Mouse (Mus musculus): Measurements from ENCODE around the gene Gna12.

The Gna12 gene

DNA sequence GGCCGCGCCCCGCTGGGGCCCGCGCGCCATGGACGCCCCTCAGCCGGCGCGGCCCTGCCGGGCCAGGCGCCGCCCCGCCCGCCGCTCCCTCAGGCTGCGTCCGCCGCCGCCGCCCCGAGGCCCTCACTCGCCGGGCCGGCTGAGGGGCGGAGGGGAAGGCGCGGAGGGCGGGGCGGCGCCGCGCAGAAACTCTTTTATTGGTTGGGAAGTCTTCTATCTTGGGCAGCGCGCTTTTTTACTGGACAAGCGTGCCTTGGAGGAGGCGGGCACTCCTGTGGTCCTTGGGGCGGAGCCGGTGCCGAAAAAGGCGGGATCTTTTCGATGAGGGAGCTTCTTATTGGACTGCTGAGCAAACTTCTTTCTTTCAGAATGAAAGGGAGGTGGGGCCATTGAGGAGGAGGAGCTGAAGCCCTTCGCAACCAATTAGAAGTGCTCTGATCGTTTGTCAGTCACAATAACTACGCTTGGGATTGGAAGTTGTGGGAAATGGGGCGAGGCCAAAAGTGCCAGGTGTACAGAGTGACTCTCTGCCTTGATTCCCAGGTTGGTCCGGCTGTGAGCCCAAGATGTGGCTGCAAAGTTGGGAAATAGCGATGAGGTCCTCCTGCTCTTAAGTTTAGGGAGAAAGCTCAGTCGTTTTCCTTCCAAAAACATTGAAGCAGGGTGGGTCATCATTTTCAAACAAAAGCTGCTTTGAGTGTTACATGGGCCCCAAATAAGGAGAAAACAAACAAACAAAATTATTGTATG is at the start of gene Gna12:
Gene Gna12, minus strand, starts transcription at position 118 of the 750 bp plus-strand sequence.
- DNase-seq (ENCODE audit: low read depth in 2 of 2, low spot score in 2 of 2) = peak; percentile 95 to 98

DNA sequence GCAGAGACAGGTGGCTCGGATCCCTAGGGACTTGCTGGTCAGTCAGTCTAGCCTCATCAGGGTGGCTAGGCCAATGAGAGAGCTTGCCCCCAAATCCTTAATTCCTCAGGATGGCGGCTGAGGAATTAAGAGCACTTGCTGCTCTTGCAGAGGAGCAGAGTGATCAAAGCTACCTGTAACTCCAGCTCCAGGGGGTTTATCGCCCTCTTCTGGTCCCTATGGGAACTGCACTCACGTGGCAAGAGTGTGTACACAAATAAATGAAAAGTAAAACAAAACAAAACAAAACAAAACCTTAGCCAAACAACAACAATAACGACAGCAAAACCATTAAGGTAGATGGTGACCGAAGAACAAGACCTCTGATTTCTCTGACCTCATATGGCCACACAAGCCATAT is 48.4 kb upstream of the Gna12 start:
- peak in 1 of 2 experiments; percentile 51 for DNase-seq (ENCODE audit: low read depth in 2 of 2, low spot score in 2 of 2)

DNA sequence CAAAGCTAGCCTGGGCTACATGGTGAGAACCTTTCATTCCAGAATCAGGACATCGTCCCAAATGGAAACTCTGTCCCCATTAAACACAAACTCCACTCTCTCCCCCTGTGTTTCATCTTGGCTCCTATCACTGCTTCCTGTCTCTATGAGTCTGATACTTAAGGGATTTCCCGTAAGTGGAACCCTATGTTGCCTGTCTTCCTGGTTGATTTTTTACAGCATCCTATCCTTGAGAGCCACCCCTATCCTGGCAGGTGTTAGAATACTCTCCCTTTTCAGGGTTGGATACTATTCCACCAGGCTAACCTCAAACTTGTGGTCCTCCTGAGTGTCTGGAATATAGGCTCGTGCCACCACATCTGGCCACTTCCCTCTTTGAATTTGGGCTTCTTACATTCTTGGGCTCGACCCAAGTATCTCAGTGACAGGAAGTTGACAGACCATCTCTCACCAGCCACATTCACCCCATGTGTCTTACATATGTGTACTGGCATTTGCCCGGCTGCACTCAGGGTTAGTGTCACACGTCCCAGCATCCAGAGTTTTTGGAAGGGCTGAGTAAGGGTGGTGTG is 43.6 kb upstream of the Gna12 start:
- no peak for DNase-seq (ENCODE audit: low read depth in 2 of 2, low spot score in 2 of 2)

DNA sequence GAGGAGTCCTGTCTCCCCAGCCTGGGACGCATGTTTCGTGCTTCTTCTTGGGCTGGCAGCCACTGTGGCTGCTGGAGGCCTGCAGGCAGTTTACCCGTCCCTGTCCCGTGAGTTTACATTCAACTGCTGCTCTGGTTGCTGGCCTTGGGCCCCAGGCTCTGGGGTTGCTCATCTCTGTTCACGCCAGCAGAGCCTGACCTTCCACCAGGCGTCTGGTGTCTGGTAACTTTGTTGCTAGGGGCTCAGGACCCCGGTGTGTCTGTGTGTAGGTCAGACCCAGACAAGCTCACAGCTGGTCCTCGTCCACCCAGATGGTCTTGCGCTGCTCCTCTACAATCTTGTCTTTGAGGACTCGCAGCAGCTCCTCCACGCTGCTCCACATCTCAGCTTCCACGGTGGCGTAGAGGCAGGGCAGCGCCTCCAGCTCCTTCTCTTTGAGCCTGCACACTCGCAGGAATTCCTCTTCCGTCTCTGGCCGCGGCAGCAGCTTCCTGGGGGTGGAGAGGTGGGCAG is 42.9 kb upstream of the Gna12 start:
- DNase-seq (ENCODE audit: low read depth in 2 of 2, low spot score in 2 of 2) = peak in 1 of 2 experiments; percentile 34

DNA sequence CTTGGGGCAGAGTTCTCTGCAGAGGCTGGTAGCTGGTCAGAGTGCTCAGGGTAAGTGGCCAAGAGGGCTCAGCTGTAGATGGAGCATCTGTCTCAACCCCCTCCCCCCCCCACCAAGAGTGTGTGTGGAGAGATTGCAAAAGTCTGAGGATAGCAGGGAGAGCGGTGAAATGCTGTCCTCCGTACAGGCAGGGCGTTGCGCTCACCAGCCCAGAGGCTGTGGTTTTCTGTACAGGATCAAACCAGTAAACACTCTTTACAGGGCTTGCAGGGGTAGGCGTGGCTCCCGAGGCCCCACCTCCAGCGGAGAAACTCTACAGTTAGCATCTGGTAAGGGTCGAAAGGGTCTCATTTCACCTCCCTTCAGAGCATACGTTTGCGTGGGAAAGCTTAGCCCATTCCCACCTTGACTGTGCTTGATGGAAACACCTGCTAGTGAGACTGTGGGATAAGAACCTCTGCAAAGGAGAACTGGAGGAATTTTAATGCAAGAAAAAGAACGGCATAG is 42.4 kb upstream of the Gna12 start:
- DNase-seq (ENCODE audit: low read depth in 2 of 2, low spot score in 2 of 2) = peak; percentile 42 to 66

DNA sequence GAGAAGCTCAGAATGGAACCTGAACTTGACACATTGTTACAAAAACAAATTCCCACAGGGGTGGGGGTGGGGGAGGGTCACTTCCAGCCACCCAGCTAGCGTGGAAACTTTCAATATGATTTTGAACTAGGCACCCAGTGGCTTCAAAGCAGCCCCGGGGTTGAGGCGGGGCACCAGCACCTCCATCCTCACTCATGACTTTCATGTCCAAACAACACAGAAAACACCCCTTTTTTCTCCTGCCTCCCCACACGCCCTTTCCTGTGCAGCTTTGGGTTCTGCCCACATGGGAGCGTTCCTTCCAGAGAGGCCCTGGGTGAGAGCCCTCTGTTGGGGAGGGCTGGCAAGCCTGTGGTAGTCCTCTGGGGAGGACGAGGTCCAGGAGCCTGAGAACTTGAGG is 41.0 kb upstream of the Gna12 start:
- peak; percentile 62 to 69 for DNase-seq (ENCODE audit: low read depth in 2 of 2, low spot score in 2 of 2)

DNA sequence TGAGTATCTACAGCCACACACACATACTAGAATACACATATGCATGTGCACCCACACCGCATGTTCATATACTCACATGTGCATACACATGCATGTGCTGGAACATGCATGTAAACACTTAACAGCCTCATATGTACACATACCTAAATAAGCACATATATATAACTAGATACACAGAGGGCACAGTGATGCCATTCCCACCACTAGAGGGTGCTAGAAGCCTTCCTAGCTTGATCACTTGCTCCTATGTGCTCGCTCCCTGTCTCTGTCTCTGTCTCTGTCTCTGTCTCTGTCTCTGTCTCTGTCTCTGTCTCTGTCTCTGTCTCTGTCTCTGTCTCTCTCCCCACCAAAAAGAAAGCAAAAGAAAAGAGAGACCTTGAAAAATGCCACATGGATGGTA is 38.8 kb upstream of the Gna12 start:
- peak; percentile 56 to 69 for DNase-seq (ENCODE audit: low read depth in 2 of 2, low spot score in 2 of 2)

DNA sequence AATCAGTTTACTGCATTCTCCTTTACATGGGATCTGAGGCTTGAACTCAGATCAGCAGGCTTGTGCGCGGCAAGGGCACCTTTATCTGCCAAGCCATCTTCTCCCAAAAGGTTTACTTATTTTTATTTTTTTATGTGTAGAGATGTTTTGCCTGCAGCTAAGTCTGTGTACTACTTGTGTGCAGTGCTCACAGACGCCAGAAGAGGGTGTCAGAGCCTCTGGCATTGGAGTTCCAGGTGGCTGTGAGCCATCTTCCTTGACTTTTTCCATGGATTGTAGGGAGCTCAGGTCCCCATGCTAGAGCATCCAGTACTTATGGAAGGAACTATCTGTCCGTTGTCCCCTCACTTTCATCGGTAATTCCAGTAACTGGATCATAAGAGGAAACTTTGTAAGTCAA is 29.5 kb upstream of the Gna12 start:
- no peak for DNase-seq (ENCODE audit: low read depth in 2 of 2, low spot score in 2 of 2)

DNA sequence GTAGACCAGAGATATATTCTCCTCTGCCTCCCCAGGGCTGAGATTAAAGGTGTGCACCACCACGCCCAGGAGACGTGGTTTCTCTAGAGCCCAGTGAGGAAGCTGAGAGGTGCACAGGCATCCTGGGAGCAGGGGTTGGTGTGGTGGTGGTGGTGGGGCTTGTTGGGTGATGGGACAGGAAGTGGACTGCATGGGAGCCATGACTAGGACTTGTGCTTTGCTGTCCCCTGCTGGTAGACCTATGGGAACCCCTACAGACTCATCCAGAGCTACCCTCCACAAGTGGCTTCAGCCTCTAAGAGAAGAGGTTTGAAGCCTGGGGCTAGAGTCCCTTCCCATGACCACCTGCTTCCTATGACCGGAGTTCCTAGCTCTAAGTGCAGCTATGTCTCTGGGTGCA is 28.1 kb upstream of the Gna12 start:
- peak; percentile 45 to 60 for DNase-seq (ENCODE audit: low read depth in 2 of 2, low spot score in 2 of 2)

DNA sequence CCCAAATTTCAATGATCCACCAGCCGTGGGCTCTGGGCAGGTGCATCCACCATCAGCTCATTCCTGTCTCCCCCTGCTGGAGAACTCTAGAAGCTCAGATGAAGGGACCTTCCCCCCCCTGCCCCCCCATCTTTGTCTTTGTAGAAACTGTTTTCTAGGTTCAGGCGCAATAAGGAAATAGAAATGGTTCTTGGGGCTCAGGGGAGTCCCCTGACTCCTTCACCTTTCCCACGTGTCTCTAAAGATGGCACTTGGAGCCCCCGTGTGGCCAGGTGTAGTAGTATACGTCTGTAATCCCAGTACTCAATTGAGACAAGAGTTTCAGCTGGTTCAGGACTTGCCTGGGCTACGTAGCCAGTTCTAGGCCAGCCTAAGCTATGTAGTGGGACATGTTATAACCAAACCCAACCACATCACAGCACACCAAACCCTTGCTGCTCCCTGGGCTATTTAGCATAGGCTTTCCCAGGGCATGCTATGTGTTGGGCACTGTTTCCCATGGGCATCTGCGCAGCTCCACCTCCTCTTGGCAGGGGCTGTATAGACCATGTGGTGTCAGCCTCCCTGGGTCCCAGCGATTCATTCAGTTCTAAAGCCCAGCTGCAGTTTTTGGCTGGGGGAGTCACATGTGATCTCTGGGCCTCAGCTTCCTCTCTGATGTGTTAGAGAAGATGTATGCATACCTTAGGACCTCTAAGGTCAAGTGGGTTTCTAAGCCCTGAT is 27.4 kb upstream of the Gna12 start:
- no peak for DNase-seq (ENCODE audit: low read depth in 2 of 2, low spot score in 2 of 2)

DNA sequence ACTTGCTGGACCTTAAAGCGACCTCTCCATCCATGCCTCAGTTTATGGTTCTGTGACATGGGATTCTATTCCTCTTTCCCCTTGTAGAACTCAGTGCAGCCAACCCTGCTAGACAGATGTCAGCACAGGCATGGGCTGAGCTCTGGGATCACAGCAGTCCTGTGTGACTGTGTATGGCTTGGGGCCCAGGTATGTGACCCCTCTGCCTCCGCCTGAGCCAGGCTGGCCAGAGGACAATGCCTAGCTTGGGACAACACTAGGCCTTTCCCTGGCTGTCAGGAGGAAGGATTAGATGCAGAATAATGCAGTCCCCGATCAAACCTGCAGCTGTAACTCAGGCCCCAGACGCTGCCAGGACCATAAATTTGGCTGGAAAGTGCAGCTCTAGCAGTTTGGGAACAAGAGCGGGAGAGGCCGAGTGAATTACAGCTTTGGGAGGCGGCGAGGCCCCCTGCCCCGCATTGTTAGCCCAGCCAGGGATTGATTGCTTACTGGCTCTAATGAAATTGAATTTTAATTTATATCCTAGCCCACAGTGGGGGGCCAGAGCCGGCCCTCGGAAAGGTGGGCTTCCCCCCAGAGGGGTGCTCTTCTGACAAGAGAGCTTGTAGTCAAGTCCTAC is 25.8 kb upstream of the Gna12 start:
- DNase-seq (ENCODE audit: low read depth in 2 of 2, low spot score in 2 of 2) = no peak

DNA sequence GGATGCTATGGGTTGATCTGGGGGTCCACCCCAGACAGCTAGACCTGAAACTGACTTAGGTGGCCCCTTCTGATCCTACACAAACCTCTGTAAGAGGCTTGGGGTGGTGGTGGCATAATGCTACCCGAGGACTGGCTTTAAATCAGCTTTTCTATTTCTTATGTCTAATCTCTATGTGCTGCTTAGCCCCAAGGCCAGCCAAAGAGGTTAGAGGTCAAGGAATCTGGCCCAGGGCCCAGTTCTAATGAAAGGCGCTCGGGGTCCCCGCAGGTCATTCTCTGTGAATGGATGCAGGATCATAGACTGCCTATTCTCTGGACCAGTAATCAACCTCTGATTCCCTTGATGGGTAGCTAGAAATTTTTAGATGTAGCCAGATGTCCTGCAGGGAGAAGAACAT is 24.5 kb upstream of the Gna12 start:
- no peak for DNase-seq (ENCODE audit: low read depth in 2 of 2, low spot score in 2 of 2)

DNA sequence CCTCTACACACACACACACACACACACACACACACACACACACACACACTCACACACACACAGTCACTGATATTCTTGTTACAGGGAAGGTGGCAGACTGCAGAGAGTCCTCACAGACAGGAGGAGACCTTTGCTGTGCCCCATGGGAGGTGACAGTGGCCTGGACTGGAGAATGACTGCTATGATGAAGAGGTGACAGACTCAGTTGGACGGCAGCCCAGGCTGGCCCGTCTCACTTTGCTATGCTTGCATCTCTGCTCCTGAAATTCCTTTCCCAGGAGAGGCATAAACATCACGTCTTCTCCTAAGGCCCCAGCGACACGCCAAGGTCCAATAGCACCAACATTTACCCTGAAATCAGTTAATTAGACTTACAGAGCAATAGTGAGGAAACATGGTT is 23.5 kb upstream of the Gna12 start:
- DNase-seq (ENCODE audit: low read depth in 2 of 2, low spot score in 2 of 2) = no peak

DNA sequence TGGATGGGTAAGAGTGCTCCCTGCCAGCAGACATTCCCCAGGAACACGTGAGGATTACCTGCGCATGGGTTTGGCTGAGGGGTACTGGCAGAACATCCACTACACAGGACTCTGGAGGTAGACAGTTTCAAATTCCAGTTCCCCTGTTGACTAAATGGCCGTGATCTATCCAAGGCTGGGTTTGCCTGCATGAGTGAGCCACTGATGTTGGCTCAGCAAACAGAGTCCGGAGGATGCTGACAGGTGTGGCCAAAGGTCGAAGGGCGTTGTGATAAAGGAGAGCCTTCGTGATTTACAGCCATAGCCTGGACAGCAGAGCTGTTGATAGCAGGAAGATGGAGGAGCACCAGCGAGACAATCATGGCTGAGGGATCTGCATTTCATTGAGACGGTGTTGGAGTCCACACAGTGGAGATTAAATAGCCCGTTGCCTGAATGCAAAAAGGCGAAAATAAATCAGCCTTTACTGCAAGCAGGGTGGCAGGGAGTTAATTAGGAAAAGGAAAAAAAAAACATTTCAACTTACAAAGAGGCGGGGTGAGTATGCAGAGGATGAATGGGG is 22.3 kb upstream of the Gna12 start:
- DNase-seq (ENCODE audit: low read depth in 2 of 2, low spot score in 2 of 2) = no peak

DNA sequence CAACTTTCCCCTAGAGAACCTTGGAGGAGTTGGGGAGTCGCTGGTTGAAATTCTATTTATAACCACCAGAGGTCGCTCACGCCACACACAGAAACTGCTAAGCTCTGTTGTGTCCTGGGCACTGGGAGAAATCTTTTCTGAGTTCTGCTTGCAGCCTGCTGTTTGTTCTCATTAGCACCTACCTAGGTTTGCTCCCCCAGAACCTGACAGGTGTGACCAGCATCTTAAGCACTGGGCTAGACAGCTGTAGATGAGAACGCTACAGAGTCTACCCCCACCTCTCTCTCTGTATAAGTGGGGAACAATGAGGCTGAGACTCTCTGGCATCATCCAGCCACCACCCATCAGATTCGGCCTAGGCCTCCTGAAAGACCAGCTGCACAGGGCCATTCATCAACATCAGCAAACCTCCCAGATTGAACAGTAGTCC is 17.1 kb upstream of the Gna12 start:
- peak; percentile 46 for DNase-seq (ENCODE audit: low read depth in 2 of 2, low spot score in 2 of 2)

DNA sequence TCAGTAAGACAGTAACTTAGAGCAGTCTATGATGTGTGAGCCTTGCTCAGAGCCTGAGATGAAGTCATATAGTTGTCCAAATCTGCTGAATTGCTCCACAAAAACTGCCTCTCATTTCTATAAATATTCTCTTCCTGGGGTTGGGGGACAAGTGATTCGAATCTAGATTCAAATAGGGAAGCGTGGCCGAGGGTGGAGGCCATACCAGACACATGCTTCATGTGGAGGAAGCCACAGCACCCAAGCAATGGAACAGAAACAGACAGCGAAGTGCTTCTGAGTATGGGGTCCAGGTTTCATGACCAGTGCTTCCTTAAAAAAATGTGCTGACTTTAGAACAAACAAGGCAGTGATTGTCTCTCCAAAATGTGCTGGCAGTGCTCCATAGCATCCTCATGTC is 11.7 kb upstream of the Gna12 start:
- no peak for DNase-seq (ENCODE audit: low read depth in 2 of 2, low spot score in 2 of 2)

DNA sequence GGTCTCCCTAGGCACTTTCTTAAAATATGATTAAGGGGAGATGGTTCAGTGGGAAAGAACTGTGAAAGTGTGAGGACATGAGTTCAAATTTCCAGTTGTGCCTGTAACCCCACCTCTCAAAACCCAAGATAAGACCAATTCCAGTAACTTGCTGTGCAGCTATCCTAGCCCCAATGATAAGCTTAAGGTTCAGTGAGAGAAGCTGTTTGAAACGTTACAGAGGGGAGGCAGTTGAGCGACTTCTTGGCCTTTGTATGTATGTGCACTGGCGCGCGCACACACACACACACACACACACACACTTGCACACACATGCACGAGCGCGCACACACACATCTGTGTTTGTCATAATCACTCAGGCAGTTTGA is 817 bp upstream of the Gna12 start:
- no peak for DNase-seq (ENCODE audit: low read depth in 2 of 2, low spot score in 2 of 2)

DNA sequence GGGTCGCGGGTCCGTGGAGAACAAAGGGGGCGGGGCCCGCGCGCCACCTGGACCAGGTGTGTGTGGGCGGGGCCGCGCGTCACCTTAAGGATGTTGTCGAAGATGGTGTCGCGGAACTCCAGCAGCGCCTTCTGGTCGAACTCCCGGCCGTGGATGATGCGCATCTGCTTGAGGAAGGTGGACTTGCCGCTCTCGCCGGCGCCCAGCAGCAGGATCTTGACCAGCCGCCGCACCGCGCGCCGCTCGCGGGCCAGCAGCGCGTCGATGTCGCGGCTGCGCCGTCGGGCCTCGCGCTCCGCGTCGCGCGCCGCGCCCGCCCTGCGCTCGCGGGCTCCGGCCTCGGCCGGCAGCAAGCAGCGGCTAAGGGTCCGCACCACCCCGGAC is 328 bp downstream of the Gna12 start:
- DNase-seq (ENCODE audit: low read depth in 2 of 2, low spot score in 2 of 2) = peak; percentile 23 to 34

DNA sequence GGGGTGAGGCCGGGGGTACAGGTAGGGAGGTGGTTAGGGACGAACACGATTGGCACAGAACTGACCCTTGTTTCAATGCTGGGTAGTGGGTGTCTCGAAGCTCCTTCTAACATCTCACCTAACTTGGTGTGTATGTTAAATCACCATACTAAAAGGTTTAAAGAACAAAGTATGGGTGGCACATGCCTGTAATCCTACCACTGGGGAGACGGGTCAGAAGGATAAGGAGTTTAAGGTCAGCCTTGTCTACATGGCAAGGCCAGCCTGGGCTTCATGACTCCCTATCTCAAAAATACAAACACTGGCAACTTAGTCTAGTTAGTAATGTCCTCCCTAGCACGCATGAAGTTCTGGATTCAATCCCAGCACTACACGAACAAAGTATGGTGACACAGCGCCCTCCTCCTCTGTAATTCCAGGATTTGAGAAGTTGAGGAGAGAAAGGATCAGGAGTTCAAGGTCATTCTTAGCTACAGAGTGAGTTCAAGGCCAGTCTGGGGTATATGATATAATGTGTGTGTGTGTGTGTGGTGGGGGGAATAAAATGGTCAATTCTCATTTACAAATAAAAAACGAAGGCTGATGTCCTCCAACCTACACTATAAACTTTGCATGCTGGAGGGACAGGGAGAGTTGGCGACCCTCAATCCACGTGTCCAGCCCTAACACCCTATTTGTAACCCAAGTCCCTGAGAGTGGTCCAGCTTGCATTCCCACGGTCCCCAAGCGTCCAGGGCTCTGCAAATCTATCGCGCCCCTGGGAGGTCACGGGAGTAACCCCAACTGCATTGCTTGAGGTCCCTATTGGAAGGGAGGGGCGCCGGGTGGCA is 935 bp downstream of the Gna12 start:
- no peak for DNase-seq (ENCODE audit: low read depth in 2 of 2, low spot score in 2 of 2)

DNA sequence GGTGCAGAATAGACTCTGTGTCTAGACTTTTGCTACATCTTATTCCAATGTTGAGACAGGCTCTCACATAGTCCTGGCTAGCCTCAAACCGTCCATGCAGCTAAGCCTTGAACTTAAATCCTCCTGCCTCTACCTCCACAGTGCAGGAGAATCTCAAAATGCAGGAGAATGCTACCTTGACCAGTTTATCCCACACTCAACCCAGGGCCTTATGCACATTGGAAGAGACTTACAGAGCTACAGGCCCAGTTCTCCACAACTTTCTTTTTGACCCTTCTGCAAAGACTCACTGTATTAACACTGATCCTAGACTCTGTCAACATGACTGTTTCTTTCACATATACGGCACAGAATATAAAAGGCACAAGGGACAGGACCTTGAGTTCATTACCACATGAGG is 1.9 kb downstream of the Gna12 start:
- DNase-seq (ENCODE audit: low read depth in 2 of 2, low spot score in 2 of 2) = no peak
